Mouse (Mus musculus): ENCODE results near the gene Cabp4.

Gene Cabp4

GRCm38 (mm10) chr19:4164100-4164499 lies 20.3 kb upstream of the Cabp4 start:
- DNase-seq, result no peak

GRCm38 (mm10) chr19:4163543-4163887 lies 19.7 kb upstream of the Cabp4 start:
- no peak for DNase-seq

DNA sequence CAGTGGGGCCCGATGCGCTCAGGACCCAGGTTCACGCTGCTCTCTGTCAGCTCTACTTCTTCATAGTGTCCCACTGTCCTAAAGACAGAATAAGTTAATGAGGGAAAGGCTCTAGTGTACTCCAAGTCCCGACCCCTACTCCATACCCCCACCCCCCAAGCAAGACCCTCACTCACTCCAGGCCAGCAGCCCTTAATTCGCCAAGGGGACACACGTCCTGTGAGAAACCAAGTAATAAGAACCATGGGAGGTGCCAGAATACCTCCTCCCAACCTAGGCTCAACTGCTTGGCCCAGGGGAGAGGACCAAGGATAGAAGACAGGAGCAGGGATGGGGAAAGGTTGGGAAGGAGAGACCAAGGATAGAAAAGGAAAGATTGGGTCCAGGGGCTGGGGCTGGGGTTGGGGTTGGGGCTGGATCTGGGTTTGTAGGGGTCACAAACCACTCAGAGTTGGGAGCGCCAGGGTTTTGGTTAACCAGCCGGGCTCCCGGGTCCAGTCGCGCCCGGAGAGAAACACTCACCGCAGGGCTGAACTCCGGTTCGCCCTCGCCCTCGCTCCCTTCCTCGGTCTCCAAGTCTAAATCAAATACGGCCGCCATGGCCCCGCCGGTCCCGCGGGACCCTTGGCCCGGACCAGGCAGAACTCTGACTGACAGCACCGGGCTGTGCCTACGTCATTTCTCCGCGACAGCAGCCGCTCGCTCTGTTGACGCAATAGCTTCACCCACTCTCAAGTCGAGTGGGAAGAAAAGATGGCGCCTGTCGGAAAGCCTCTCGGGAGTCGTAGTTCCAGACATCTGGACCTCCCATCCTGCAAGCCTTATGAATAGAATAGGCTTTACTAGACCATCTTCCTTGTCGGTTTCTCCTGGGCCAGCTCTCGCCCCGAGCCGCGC lies 19.1 kb upstream of the Cabp4 start, which contains the start of gene Rps6kb2:
Gene Rps6kb2 (minus strand): TSS at position 709 of the 897 bp plus-strand sequence.
- peak; percentile 94 for DNase-seq

DNA sequence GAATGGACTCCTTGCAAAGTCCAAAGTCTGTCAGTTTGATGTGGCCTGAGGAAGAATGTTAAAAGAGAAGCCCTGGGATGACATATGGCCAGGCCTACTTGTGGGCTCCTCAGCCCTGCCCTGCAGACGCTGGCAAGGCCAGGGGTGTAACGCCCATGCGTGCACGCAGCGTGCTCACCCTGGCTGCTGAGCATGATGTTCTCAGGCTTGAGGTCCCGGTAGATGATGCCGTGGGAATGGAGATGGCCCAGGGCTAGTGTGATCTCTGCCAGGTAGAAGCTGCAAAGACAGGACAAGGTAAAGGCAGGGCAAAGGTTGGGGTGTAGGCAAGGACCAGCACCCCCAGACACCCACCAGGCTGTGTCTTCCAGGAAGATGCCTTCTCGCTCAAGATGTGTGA lies 15.2 kb upstream of the Cabp4 start:
- no peak for DNase-seq

DNA sequence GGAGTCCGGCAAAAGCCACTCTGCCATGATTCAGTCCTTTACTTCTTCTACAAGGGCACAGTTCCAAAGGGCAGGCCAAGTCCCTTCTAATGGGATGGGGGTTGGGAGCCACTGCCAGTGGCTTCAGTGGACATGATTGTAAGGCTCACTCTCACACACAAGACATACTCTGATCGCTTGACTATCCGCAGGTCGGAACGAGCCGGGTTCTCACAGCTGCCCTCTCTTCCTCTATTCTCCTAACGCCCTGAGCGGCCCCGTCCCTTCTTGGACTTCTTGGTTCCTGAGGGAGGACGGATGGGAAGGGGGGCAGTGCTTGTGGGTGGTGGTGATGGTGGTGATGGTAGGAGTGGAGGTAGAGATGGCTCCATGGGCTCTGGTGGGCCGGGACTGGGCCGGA lies 12.9 kb upstream of the Cabp4 start:
- no peak for DNase-seq

GRCm38 (mm10) chr19:4156073-4156579 lies 12.3 kb upstream of the Cabp4 start:
- no peak for DNase-seq

GRCm38 (mm10) chr19:4155223-4156072 lies 11.6 kb upstream of the Cabp4 start:
- peak; percentile 24 for DNase-seq

DNA sequence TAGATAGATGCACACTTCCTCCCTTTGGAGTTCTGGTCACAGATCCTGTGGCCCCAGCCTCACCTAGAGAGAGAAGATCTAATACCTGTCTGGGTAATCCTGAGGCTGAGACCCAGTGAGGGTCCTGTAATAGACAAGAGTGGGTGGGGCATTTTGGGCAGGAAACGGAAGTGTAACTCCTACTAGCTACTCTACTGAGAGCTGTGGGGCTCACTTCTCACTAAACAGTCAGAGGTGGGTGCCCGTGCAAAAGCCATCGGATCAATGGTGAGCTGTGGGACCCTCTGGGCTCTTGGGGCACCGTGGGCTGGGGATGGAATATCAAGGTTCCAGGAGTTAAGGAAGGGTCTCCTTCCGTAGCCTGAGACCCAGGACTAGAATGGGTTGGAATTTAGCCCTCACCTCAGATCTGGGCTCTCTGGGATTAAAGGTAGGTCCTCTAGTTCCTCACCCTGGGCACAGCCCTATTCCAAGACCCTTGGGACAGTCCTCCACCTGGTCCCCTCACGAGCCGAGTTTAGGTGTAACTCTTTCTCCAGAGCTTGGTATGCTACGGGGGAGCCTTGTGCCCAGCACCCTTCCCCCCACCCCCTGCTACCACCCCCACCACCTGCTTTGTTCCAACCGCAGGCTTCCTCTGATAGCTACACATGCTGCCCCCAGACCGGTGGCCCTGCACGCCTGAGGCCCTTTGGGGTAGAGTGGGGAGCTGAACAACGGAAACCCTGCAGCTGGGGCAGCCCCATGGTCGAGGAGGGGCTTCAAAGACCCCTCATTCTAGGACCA lies 10.8 kb upstream of the Cabp4 start:
- no peak for DNase-seq

DNA sequence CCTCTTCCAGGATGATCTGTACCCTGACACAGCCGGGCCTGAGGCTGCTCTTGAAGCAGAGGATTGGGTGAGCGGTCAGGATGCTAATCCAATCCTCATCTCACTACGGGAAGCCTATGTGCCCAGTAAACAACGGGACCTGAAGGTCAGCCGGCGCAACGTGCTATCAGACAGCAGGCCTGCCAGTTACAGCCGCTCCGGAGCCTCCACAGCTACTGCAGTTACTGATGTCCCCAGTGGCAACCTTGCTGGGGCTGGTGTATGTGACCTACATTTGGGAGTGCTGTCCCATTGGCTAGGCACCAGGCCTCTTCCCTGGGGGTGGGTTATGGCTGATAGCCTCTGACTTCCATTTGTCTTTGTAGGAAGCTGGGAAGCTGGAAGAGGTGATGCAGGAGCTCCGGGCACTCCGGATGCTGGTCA lies 9.4 kb upstream of the Cabp4 start, which contains the start of gene Ptprcap:
Gene Ptprcap (plus strand): TSS at position 373 of the 423 bp plus-strand sequence.
- peak; percentile 67 for DNase-seq

GRCm38 (mm10) chr19:4152445-4153231 lies 8.8 kb upstream of the Cabp4 start:
- DNase-seq, result no peak

DNA sequence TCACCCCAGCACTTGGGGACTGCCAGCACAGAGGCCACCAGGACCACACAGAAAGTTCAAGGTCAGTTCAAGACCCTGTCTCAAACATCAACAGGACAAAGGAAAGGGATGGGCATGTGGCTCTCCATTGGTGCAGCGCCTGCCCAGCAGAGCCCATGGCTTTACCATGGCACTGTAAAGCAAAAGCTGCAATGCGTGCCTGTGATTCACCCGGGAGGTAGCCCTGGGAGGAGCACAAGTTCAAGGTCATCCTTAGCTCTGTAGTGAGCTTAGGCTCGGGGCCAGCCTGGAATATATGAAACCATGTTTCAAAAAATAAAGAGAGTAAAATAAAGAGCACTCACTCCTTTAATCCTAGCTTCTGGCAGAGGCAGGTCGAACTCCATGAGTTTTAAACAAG lies 8.1 kb upstream of the Cabp4 start:
- DNase-seq, result no peak

- DNase-seq, result no peak
These were observed 7.6 kb upstream of the Cabp4 start for GRCm38 (mm10) chr19:4151488-4151860.

- no peak for DNase-seq
These were observed 7.0 kb upstream of the Cabp4 start for GRCm38 (mm10) chr19:4150567-4151487.

DNA sequence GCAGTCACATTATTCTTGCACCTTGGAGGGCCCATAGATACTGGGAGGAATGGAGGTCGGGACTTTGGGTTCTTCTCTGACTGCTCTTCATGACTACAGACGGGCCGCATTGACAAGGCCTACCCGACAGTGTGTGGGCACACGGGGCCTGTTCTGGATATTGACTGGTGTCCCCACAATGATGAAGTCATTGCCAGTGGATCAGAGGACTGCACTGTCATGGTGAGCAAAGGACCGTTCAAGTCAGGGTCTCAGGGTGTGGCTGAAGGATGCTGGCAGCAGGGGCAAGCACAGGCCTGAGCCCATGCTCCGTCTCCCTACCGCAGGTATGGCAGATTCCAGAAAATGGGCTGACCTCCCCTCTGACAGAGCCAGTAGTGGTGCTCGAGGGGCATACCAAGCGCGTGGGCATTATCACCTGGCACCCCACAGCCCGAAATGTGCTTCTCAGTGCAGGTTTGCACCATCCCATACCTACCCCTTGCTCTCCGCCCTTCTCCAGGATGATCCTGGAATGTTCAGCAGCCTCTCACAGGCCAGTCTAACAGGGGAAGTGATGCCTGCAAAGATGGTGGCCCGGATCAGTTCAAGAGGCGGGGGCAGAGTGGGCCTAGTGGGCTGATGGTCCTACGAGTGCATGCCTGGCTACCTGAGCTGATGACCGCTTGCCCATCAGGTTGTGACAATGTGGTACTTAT lies 6.1 kb upstream of the Cabp4 start:
- no peak for DNase-seq

GRCm38 (mm10) chr19:4149283-4149682 lies 5.5 kb upstream of the Cabp4 start:
- DNase-seq, result no peak

DNA sequence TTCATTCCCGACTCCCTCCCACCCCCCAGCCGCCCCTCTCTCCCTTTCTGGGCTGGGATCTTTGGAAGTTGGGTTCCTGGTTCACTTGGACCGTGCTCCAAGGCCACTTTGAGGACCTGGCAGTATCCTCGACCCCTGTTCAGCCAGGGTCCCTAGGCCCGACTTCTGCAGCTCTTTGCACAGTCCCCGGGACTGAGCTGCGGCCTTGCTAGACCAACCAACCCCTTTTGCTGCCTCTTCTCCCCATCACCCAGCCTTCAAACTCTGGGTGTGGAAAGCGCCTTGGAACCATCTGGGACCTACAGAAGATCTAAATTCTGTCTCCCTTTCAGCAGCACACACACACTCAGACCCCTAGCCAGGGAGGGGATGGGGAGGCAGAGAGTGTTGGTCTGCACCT lies 5.0 kb upstream of the Cabp4 start:
- no peak for DNase-seq

DNA sequence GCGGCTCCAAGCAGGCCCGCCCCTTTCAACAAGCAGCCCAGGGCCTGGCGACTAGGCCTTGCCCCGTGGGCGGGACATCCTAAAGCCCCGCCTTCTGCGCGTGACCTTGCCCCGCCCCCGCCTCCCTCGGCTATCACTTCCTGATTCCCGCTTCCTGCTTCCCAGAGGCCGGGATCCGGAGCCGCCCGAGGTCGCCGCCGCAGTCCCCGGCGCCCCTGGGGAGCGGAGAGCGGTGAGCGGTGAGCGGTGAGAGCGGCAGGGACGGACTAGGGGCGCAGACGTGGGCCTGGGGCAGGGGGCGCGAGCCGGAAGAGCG lies 4.6 kb upstream of the Cabp4 start, which contains the start of gene Coro1b:
Gene Coro1b (plus strand): TSS at position 129 of the 316 bp plus-strand sequence.
- peak; percentile 96 for DNase-seq

DNA sequence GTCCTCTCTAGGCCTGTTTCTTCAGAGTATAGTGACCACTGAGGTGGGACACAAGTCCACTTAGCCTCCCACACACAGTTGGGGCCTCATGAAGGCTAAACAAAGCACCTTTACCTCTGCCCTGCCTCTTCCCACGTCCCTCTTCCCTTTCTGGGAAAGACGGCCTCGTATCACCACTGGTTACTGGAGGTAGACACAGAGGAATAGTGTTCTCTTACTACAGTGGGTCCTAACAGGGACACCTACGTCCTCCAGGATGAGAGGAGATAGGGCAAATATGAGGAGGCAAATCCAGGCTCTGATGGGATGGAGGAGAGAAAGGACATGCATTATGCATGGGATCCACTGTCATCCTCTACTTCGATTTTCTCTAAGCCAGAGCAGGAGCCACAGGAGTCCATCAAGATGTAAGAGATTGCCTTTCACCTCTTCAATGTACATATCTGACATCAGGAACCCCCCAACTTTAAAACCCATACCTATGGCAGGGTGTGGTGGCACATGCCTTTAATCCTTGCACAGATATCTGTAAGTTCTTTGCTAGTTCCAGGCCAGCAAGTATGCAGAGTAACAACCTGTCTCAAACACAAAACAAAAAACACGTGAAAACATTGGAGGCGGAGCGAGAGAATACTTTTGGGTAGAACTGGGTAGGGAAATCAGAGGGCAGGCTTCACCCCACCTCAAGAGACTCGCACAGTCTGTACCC lies 4.1 kb upstream of the Cabp4 start:
- no peak for DNase-seq

DNA sequence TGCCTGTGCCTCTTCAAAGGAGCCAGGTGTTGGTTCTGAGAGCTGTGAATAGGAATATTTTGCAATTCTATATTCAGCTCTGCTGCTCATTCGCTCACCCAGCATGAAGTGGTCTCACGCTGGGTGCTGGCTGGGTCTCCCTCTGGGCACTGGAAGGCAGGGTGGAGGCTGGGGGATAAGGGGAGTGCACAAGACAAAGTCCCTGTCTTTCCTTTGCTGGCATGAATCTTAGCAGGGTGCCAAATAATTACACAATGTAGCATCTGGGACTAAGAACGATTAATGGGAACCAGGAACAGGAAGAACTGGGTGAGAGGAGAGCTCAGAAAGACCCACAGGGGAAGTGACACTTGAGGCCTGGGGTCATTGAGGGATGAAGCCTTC lies 3.2 kb upstream of the Cabp4 start:
- DNase-seq, result no peak
